Mouse (Mus musculus): ENCODE data around the gene Gng7. TPM values are rescaled to one million over a fixed set of nuclear protein-coding genes. Genes with fewer than 3 reads are reported as not detected.

Gng7 gene
- total RNA-seq, 2 experiments from 2014 or later, result 0.61 to 1.1 TPM

DNA sequence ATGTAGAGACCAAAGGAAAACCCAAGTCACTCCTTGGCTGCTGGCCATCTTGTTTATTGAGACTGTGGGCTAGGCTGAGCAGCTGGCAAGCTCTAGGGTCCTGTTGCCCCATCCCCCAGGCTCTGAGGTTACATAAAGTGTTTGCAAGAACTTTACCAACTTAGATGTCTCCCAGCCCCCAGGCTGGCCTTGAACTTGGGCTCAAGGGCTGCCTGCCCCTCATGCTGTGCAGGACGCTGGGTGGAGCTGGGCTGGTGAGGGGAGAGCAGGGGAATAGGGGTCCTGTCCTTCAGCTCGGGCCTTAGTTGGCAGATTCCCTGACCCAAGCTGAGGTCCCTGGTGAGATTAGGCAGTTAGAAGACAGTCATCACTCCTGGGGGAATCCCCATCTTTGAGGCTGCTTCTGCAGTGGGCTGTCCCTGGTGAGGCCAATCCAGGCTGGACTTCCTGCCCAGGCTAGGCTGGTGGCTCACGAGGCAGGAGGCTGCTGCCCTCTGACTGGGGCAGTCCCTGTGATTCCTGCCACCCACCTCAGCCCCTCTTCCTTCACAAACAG, 47.6 kb downstream of the Gng7 start:
- DNase-seq, result no peak

- no peak for DNase-seq
Measured at GRCm38 (mm10) chr10:80966296-80966695, 48.4 kb downstream of the Gng7 start.

GRCm38 (mm10) chr10:80963031-80963975, 51.4 kb downstream of the Gng7 start:
- DNase-seq, result no peak

- DNase-seq, result no peak
Measured at GRCm38 (mm10) chr10:80962585-80962984, 52.2 kb downstream of the Gng7 start.

DNA sequence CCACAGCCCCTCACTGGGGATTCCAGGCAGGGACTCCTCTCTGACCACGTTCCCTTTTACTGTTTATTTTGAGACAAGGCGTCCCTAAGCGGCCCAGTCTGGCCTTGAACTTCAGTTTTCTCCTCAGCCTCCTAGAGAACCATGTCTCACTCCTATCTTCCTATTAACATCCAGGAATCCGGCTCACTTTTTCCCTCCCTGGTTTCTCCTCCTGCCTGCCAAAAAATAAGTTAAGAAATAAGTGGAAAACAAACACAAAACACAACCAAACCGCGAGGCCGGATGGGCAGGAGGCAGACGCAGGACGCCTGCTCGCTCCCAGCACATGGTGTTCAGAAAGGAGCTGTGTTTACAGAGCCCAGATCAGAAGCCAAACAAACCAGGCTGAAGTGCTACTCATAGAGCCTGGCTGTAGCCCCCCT, 52.7 kb downstream of the Gng7 start:
- DNase-seq, result no peak

DNA sequence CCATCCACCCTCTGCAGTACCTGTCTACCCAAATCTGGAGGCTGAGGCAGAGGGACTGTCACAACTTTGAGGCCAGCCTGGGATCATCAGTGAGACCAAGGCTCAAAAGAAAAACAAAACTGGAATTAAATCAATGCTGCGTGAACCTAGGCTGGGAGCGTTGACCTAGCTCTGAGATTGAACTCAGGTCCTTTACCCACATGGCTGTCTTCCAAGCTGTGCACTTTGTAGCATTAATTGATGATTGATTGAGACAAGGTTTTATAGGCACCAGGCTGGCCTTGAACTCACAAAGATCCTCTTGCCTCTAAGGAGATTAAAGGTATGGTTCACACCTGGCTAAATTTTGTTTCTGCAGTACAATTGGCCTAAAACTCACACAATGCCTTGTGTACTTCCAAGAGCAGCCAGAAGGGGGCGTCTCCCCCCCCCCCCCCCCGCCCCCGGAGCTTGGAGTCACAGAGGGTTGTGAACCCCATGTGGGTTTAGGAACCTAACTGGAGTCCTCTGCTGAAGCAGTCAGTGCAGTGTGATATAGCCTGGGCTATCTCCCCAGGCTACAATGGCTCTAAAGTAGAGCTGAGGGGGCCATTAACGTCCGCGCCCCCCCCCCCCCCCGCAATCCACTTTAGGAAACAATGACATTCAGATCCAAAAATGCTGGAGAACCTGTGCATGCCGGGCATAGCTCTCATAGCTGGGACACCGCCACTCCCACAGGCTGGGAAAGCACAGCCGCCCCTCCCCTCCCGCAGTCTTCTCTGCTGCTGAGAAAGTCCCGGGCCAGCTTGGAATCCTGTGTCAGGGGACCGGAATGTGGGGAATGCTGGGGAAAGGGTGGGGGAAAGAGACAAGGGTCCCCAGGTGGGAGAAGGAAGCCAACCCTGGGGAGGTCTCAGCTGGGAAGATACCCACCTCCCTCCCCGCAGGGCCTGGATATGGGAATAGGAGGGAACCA, 53.9 kb downstream of the Gng7 start:
- DNase-seq, result peak; percentile 52

- DNase-seq, result no peak
Measured at GRCm38 (mm10) chr10:80958979-80959637, 55.6 kb downstream of the Gng7 start.

GRCm38 (mm10) chr10:80957791-80958190, 57.0 kb downstream of the Gng7 start:
- no peak for DNase-seq

DNA sequence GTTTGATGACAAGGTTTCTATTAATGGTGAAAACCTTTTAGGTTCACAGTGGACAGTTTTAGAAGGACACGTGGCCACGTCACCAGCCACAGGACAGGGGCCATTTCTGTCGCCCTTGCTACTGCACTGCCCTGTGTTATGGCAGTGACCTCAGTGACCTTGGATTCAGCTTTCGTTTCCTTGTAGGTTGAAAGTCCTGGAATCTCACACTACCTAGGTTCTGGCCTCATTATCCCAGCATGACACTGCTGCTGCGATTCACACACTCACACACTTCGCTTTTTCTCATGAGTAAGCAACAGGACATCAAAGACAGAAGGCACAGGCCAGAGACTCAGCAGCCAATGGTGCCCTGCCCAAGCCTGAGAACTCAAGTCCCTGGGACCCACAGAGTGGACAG, 57.8 kb downstream of the Gng7 start:
- DNase-seq, result no peak

DNA sequence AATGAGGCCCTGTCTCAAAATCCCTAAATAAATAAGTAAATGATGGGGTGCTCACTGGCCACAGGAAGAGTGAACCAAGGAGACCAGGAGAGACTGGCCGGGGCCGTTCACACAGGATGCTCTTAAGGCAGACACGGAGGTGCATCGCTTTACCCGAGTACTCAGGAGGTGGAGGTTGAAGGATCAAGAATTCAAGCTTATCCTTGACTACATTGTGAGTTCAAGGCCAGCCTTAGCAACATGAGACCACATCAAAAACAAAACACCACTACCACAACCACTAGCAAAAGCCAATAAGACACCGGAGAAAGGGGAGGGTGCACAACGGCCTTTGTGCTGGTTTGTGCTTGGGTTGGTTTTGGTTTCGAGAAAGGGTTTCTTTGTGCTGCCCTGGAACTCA, 58.4 kb downstream of the Gng7 start:
- no peak for DNase-seq

DNA sequence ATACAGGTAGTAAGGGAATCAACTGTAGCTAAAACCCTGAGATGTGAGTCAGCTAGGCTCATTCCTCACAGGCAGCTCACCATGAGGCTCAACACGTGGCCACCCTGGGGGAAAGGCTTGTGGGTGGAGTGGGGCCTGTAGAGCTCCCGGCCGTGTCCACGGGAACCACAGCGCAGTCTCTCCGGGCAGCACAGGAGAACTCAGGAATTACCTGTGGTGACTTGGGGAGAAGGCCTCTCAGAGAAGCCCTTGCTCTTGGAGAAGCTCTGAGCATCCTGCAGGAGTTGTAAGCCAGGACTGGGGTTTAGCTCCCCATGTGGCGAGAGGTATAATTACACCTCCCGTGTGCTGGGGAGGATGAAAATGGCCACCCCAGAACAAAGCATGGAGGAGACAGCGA, 59.2 kb downstream of the Gng7 start:
- peak; percentile 59 for DNase-seq

- DNase-seq, result peak; percentile 60
Measured at GRCm38 (mm10) chr10:80954843-80955242, 59.9 kb downstream of the Gng7 start.

DNA sequence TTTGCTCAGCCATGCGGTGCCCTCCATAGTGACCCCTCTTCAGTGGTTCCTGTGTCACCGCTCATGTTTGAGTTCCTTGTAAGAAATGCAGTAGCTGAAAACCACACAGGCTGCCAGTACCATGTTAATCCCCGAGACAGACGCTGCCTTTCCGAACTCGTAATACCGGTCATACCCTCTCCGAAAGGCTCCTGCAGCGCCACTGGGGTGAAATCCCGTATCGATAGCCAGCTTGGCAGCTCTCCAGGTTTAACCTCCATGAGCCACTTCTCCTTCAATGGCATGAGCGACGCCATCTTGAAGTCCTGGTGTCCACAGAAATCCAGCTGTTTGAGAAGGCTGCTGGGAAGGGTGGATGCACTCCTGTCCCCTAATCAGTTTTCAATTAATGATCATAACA, 60.3 kb downstream of the Gng7 start:
- no peak for DNase-seq

DNA sequence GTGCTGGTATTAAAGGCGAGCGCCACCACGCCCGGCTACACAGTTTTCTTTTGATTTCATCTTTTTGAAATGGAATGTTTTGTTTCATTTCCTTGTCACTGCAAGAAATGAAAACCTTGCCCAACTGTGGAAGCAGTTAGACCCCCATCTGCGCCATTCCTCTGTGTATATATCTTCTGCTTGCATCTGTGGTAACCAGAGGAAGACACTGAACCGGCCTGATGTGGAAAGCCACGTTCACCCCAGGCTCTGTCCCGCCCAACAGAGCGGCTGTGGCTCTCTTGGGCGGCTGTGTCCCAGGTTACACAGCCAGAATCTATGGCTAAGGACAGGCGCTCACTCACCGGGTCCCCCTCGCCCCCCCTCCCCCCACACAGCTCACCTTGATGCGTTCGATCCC, 62.3 kb downstream of the Gng7 start:
- no peak for DNase-seq

- DNase-seq, result no peak
Measured at GRCm38 (mm10) chr10:80951761-80952390, 62.9 kb downstream of the Gng7 start.

DNA sequence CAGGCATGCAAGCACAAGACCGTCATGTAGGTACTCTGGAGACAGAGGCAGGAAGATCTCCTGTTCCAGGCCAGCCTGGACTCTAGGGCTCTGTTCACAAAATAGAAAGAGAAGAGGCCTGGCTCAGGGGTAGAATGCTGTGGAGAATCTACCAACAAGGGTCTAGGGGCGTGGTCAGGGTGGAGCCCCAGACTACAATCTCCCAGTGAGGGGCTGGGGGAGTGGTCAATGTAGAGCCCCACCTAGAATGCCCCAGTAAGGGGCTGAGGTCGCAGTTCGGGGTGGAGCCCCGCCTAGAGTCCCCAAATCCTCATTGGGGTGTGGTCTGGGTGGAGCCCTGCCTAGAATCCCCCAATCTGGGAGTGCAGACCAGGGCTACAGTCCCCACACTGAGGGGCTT, 64.4 kb downstream of the Gng7 start:
- no peak for DNase-seq

DNA sequence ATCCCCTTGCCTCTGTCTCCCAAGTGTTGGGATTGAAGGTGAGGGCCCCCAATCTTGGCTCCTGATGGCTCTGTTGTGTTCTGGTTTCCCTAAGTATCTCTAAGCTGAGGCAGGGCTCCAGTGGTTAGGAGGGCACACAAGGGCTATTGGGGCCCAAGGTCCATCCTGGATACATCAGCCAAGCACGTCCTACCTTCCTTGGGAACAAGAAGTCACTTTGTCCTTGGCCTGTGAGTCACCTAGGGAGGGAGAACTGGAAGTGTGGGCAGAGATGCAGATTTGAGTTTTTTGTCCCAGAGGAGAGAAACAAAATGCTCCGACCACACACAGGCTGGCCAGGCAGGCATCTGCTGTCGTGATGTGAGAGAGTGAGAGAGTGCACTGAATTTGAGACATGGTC, 65.7 kb downstream of the Gng7 start:
- no peak for DNase-seq

DNA sequence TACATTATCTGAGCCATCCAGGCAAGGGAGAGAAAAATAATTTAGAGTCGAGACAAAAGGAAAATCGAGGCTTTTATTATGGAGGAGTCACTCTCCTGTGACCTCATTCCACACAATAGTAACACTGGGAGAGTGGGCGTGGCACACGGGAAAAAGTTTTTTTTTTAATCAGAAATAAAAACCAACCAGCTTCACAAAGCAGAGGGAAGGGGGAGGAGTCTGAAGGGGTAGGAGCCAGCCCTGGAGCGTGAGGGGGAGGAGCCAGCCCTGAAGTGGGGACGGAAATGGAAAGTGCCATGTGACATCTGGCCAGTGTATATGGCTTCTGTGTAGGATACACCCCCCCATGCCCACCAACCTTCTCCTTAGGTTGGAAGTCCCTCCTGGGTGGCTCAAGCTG, 66.2 kb downstream of the Gng7 start:
- no peak for DNase-seq

- DNase-seq, result peak; percentile 53
Measured at GRCm38 (mm10) chr10:80947802-80948201, 66.9 kb downstream of the Gng7 start.

DNA sequence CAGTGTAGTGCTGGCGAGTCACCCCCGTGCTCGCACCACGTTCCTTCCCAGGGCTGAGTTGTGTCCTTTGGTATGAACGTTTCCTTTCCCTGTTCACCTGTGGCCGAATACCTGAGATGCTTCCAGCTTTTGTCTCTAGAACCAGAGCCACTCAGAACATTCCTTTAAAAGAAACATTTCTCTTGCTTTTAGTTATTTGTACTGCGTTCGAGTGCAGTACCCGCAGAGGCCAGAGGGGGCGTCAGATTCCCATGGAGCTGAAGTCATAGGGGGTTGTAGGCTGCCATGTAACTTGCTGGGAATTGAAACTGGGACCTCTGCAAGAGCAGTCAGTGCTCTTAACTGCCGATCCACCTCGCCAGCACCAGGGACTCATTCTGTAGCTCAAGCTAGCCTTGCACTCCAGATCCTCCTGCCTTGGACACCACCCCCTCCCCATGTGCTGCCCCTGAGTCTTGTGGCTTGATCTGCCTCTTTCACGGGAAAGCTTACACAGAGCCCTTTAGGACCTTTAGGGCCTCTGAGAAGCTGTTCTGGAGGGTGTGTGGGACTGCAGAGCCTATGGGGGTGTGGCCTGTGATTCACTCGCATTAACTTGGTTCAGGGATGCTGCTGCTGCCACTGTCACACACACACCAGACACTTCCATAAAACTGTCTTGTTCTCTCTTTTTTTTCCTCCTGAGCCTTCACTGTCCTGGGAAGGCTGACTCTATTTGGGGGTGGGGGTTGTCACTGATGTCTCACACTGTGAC, 67.9 kb downstream of the Gng7 start:
- no peak for DNase-seq

GRCm38 (mm10) chr10:80944231-80944630, 70.5 kb downstream of the Gng7 start:
- DNase-seq, result no peak

Data from gastrocnemius, postnatal 25 days (tissue).